Mouse (Mus musculus) right cerebral cortex, postnatal 25 days (tissue): ENCODE data around the gene Eftud2.
A peak's percentile ranks its signal among the peaks of the same experiment; 100 is the strongest.

Experiments
- DNase-seq: peaks from one replicate; pipeline ENCODE4 v3.0.0; 2022

Eftud2 gene

DNA sequence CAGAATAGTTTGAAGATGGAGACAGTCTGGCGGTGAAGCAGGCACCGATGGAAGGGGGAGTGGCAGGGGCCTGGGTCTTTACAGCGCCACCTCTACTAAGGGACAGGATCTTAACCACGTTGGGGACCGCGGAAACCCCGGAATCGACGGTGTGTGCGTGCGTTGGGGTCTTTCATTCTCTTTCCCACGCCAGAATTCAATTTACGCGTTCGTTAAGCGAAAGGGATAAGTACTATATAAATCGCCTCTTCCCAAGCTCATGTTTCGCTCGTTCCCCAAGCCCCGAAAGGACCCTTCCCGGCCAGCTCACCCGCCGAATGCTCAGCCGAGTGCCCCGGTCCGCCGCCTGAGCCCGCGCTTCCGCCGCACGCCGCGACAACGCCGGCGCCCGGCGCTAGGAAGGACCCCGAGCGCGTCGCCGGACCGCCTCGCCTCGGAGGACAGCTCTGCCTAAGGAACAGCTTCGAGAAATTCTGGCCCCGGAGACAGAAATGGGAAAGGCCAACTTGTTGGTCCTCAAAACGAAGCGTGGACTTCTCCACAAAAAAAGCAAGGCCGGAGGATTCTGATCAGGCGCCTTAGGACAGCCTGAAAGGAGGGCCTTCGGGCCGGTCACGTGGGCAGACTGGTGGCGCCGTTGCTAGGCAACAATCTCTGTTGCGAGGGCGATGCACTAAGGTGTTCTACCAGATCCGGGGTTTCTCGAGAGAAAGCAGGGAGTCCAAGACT, at the start of gene Eftud2, which contains the start of gene Ccdc103:
Gene Eftud2 (minus strand): TSS at position 401 of the 729 bp plus-strand sequence.
Gene Ccdc103 (plus strand): TSS at position 620 of the 729 bp plus-strand sequence.
- peak; percentile 93 for DNase-seq

DNA sequence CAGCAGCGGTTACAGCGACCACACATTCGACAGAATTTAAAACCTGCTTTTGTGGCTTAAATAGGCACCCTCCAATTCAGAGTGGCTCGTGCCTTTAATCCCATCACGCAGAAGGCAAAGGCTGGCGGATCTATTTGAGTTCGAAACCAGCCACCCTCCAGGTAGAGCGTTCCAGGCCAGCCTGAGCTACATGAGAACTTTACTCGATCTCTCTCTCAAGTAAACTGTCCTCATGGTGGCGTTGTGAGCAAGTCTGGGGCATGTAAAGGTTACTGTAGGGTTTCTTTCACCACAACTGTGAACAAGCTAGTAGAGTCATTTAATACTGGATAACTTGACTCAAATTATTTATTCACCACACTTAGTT, 44.5 kb upstream of the Eftud2 start:
- DNase-seq = no peak

DNA sequence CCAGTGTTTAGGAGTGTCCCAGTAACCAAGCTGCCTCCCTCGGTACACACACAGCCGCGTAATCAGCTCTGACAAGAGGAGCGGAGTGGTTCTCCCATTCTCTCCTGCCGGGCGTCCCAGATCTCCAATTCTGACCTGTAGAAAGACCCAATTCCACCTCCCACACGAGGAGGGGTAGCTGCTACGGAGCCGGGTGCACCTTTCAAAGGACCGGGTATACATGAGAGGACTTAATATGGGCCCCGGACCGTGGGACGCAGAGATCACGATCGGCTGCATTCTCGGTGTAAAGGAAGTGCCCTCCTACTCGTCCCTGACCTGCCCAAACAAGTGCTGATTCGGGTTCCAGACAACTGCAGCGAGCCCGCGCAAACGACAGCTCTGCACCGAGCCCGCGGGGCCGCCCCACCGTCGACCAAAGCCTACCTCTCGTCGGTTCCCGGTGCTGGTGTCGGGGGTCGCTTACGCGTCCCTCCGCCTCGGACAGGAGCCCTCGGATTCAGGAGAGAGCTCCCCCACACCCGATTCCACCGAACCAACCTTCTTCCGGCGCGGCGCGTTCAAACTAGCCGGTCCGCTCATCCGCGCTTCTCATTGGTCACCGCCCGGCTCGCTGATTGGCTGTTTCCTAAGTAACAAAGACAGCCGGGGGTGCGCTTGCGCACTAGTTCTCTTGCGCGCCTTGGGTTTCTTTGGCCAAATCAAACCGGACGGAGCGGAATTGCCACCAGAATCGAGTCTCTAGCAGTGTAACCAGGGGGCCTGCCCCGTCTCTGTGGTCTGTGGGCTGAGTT, 44.0 kb upstream of the Eftud2 start, which contains the start of gene Kif18b:
Gene Kif18b (minus strand): TSS at position 568 of the 794 bp plus-strand sequence.
- DNase-seq = peak; percentile 87

DNA sequence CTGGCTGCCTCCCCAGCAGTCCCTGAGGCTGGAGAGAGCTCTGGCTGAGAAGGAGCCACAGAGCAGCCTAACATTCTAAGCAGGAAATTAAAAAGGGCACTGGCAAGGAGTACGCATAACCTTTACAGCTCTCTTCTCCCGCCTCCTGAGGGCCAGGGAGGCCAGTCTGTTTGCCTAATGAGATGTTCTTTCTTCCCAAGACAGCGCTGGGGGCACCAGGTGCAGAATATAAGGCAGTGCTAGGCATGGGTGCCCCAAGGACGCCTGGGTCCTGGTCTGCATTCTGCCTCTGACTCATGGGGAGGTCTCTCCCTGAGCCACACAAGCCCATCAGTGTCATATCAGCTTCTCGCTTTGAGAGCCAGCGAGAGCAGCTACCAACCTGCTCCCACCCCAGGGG, 40.7 kb upstream of the Eftud2 start:
- DNase-seq = no peak

DNA sequence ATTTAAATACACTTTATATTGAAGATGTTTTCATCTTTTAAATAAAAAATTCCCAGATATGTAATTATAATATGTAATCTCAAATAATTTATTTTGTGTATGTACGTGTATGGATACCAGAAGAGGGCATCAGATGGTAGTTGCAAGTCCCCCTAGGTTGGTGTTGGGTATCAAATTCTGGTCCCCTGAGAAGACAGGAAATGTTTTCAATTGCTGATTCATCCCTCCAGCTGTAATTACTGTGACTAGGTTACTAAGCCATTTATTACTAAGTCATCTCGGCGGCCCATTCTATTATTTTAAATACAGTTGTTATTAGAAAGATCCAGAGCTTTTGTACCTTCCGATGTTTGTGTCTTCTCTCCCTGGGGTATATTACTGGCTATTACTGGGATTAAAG, 37.3 kb upstream of the Eftud2 start:
- no peak for DNase-seq

DNA sequence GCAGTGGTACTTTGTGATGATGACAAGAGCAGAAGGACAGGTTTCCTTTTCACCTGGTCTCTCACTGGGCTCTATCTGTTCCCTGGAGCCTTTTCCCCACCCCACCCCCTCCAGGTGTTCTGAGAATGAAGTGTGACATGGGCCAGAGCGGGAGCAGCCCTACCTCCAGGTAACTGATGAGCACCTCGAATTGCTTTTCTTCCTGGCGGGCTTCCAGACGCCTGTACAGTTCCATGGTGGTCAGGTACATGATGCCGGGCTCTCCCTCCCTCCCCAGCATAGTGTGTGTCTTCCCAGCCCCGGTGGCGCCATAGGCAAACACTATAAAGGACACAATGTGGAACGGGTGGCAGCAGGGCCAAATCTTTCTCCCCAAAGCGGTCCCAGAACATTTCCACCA, 34.6 kb upstream of the Eftud2 start:
- no peak for DNase-seq

DNA sequence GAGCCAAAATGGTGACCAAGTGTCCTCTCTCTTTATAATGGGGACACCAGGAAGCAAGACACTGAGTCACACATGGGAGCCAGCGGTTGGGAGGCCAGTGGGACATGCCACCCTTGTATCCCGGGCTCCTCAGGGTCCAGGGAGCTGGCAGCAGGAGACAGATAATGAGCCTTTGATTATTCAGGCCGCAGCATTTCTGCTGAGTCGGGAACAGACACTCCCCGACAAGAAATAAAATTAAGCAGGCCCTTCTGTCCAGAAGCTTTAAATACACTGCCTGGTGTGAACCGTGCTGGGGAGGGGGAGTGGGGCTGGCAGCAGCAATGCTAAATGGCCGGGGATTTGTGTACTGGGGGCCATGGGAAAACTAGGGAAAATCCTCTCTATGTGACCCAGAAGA, 30.6 kb upstream of the Eftud2 start:
- no peak for DNase-seq

DNA sequence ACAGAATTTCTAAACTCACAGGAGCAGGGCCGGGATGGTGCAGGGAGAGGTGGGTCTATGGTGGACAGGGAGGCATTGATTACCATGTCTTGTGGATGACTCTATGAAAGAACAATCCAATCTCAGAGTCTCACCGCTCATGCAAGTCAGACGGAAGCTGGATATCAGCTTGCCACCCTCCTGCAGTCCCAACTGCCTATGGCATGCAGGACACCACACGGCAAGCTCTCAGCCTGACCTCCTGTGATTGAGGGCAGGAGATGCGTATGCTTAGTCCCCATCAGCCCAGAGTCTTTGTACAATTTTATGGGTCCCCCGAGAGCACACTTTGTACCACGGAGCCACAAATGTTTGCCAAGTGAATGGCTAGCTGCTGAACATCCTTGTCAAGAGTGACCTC, 22.9 kb upstream of the Eftud2 start:
- DNase-seq = no peak

DNA sequence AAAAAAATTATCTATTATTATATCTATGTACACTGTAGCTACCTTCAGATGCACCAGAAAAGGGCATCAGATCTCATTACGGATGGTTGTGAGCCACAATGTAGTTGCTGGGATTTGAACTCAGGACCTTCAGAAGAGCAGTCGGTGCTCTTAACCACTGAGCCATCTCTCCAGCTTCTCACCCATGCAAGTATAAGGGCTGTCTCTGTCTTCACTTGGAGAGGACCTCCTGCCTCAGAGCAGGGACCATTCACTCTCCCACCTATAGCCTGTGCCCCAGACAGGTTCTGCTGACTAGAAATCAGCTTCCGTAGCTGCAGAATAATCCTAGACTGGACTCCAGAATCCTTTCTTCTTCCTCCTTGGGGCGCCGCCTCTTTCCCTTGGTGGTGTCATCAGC, 21.3 kb upstream of the Eftud2 start:
- DNase-seq = no peak

DNA sequence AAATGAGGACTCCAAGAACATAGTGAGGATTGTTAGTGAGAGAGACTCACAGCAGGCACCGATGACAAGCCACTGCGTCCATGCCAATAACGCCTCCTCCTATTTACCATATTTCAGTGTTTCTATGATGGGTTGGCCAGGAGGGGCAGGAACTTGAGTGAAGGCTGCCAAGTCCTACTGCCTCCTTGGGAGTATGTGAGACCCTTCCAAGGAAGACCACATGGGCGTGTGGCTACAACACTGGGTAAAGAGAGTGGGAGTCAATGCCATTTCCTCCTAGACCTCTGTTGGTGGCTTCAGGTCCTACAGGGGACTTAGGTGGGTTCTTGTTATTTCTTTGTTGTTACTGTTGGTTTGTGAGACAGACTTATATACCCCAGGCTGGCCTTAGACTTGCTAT, 20.4 kb upstream of the Eftud2 start:
- no peak for DNase-seq

DNA sequence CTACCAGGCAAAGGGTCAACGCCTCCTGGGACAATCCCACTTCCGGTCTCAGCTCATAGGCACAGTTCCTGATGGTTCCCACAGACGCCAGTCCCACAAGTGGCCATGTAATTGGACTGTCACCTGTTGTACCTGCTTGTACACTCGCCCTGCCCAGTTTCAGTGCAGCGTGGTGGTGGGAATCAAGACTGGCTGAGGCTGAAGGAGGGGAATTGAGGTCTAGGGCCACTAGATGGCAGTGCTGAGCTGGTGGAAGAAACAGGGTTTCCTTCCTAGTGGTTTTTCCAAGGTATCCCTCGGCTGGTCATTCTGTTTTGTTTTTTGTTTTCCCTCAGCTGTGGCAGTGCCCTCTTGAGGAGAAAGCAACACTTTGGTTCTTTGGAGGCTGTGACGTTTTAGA, 20.0 kb upstream of the Eftud2 start, which contains the start of gene Gfap:
Gene Gfap (minus strand): TSS at position 150 of the 400 bp plus-strand sequence.
- DNase-seq = peak; percentile 74

DNA sequence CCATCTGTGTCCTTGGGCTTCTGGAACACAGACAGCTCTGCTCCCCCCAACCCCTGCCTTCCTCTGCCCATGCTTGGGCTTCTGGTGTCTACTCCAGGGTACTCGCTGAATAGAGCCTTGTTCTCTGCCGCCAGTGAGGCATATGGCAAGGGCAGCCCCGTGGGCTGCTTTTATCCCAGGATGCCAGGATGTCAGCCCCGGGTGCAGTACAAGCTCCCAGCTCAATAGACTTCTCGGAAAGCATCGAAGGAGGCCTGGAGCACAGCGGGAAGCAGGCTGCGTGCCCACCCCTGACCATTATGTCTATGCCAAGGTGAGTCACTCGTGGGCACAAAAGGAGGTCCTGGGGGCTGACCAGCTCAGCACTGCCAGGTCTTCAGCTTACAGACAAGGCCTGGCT, 17.6 kb upstream of the Eftud2 start:
- DNase-seq = peak; percentile 32

DNA sequence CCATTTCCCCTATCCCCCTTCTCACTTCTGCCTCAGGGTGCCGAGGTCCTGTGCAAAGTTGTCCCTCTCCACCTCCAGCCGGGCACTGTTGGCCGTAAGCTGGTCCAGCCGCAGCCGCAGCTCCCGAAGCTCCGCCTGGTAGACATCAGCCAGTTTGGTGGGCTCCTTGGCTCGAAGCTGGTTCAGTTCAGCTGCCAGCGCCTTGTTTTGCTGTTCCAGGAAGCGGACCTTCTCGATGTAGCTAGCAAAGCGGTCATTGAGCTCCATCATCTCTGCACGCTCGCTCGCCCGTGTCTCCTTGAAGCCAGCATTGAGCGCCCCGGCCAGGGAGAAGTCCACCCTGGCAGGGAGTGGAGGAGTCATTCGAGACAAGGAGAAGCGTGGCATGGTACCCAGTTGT, 15.9 kb upstream of the Eftud2 start:
- no peak for DNase-seq

DNA sequence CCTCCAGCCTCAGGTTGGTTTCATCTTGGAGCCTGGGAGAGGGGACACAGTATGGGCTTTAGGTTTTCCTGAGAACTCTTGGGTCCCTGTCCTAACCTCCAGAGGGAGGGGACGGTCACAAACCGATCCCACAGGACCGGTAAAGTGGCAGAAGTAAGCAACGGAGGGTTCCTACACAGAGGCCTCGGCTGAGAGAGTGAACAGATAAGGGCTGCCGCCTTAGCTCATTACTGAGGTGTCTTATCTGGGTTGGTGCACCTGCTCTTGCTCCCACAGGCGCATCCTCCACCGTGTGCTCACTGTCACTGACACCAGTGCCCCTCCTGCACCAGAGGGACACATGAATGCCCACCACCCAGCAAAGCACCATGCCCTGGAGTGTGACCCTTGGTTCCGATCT, 15.0 kb upstream of the Eftud2 start:
- DNase-seq = no peak

DNA sequence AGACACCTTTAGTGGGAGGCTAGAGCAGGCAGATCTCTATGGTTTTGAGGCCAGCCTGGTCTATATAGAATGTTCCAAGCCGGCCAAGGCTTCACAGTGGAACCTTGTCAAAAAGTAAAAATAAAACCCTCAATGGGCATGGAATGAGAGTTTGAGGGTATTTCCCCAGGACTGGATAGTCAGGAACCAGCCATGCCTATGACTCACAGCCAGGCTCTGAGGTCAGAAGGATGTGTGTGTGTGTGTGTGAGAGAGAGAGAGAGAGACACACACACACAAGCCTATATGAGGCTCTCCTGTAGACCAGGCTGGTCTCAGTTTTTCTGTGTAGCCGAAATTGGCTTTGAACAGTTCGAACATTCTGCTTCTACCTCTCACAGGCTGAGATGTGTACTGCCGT, 13.9 kb upstream of the Eftud2 start:
- no peak for DNase-seq

DNA sequence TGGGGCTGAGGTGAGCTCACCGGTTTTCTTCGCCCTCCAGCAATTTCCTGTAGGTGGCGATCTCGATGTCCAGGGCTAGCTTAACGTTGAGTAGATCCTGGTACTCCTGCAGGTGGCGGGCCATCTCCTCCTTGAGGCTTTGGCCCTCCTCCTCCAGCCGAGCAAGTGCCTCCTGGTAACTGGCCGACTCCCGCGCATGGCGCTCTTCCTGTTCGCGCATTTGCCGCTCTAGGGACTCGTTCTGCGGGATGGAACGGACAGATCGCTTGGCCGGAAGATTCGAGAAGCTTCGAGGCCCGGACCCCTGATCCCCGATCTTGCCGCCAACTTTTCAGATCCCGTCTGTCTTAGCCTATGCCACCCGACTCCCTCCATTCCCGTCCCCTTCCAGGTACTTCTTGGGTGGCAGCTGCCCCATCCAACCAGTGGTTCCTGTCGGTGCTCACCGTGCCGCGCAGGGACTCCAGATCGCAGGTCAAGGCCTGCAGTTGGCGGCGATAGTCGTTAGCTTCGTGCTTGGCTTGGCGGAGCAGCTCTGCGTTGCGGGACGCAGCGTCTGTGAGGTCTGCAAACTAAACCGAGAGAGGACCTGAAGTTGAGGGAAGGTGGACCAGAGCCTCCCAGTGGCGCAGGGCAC, 12.3 kb upstream of the Eftud2 start:
- DNase-seq = no peak

DNA sequence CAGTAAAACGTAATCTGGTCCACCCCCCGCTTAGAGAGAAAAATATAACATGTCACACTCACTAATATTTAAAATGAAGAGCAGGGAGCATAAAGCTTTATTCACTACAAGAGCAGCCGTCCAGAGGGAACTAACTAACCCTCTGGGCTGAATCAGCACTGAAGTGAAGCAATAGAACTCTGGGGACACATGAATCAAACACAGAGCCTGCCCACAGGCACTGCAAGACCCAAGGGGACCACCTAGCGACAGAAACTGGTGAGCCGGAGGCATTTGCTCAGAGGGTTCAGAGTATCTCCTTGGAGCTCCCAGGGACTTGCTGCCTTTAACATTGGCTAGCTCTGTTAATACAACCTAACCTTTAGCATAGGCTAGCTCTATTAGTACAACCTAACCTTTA, 9.3 kb upstream of the Eftud2 start:
- DNase-seq = no peak

DNA sequence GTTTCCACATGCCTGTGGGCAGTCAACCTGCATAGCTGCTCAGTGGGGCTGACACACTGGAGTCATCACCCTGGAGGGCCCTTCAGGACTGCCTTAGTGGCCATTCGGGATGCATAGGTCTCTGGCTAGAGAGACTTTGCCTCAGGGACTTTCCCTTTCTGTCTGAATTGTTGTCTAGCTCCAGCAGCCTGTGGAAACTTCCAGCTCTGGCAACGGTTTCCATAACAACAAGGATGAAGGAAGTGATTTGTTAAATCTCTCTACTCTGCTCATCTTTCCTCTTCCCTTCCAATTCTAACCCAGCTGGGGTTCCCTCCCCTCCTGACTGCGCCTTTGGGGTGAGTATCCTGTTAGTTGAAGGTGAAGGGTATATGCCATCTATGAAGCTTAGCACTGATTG, 7.3 kb upstream of the Eftud2 start:
- peak; percentile 44 for DNase-seq

DNA sequence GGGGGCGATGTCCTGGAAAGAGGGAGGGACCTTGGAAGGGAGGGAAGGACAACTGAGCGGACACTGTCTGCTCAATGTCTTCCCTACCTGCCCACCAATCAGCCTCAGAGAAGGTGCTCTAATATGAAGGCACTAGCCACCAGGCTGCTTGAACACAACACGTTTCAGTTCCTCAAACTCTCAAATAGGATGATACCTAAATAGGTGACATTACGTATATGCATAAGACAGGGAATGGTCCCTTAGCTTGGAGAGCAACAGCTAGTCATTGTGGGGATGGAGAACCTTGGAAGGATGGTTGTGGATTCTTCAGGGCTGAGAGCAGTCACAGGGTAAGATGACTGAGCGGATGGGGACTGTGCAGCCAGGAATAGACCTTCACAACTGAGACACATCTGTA, 6.6 kb upstream of the Eftud2 start:
- no peak for DNase-seq

DNA sequence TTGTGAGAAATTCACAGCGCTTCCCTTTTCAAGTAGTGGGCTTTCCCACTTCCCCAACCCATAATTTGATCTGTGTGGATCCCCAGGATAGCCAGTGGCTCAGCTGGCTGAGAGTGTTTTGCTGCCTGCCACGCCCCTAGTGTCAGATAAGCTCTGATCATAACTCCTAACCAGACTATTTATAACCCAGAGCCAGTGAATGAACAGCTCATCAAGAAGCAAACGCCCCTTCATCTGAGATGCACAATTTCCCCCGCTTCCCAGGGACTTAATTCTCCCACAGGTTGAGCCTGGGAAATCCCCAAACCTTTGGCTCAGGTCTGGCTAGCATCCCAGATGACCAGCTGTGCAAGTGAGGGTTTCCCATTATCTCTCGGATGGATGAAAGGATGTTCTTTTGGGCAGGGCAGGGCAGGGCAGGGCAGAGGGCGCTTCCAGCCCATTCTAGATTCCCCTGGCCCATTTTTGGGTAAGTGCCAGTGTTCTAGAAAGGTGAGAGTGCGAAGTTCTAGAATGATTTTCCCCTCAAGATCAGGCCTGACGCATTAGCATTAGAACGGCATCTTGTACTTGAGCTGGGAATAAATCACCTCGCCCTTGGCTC, 3.9 kb upstream of the Eftud2 start, which contains the start of gene Fam187a:
Gene Fam187a (plus strand): TSS at position 554 of the 604 bp plus-strand sequence.
- DNase-seq = no peak

DNA sequence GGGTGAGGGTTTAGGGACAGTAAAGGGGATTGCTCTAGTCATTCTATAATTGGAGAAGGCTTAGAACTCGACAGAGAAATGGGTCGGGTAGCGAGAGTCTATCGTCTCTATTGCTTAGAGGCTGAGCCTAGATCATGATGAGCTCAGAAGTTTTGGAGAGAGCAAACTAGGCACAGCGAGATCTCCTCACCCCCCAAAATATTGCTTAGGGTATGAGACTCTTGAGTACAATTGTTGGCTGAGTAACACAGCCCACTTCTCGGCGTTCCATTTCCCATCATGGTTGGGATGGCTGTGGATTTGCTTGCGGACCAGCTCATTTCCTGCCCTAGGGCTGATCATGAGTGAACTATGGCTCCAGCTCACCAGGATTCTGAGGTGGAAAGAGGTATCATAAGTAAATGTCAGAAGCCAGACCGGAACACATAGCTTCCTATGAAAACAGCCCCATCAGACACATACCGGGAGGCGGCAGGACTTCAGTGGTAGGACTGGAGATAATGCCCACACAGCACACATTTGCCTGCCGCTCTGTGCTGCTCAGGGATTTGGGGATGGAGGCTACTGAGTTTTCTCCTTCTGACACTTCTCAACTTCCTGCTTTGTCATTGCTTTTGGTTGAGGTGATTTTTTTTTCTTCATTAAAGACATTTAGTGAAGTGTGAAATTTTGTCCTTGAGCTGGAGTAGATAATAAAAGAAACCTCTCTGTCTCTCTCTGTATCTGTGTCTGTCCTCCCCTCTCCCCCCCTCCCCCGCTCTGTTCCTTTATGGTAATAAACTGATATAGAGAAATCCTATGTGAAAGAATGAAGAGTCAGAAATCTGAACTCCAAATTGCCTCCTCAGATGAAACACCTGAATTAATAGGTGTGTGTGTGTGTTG, 771 bp upstream of the Eftud2 start:
- DNase-seq = peak; percentile 24

DNA sequence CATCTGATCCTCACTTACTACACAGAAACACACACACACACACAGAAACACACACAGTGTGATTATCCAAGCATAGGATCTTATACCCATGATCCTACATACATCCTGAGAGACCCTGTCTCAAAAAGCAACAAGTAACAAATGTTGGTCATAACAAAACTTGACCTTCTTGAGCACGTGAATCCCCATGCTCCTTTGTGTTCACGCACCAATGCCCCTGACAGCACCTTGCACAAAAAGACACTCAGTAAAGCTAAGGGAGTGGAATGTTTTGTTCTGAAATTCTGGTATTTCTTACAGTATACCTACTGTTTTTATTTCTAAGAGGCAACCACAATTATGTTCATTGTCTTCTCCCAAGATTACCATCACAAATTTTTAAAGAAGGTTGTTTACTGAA, 1.2 kb downstream of the Eftud2 start:
- no peak for DNase-seq
